Mouse (Mus musculus): ENCODE measurements around the gene Syne1.
"Not testable (repeated sequence)": the region's sequence is repeated elsewhere in the genome, so short reads cannot be mapped to it uniquely, and the experiment has no call there.

Syne1 gene

DNA sequence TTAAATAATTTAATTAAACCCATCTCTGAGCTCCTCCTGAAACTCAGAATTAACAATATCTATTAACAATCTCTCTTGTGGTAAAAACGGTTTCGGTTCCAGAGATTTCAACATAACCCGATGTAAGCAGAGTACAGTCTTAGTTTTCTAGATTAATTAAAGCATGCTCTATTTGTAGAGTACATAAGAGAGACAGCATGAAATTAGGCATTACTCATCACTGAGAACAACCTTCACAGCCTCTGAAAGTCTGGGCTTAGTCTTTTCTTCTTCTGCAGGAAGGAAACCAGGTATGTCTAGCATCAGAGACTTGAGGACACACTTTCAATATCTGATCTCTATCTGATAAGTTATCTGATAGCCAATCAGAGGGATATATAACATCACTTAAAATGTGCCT lies 29.0 kb downstream of the Syne1 start:
- no peak for DNase-seq (ENCODE audit: low read depth in 2 of 2, low spot score in 2 of 2)

- DNase-seq (ENCODE audit: low read depth in 2 of 2, low spot score in 2 of 2), result no peak
These were observed 30.6 kb downstream of the Syne1 start for GRCm38 (mm10) chr10:5520695-5521094.

GRCm38 (mm10) chr10:5515330-5515729 lies 36.0 kb downstream of the Syne1 start:
- DNase-seq (ENCODE audit: low read depth in 2 of 2, low spot score in 2 of 2), result no peak

GRCm38 (mm10) chr10:5514134-5514533 lies 37.1 kb downstream of the Syne1 start:
- no peak for DNase-seq (ENCODE audit: low read depth in 2 of 2, low spot score in 2 of 2)

DNA sequence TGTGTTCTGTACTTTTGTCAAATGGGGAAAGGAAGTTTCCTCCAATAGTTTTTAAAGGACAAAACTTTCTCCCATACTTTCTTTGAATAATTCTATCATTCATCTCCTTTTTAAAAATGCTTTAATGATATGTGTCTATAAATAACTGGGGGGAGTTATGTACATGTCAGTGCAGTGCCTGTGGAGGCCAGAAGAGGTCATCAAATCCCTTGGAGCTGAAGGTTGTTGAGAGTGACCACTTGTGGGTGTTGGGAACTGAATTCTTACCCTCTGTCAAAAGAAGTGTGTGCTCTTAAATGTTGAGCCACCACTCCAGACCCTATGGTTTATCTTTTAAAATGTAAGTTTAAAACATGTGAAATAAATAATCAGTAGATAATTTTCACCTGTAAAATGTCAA lies 39.0 kb downstream of the Syne1 start:
- no peak for DNase-seq (ENCODE audit: low read depth in 2 of 2, low spot score in 2 of 2)

DNA sequence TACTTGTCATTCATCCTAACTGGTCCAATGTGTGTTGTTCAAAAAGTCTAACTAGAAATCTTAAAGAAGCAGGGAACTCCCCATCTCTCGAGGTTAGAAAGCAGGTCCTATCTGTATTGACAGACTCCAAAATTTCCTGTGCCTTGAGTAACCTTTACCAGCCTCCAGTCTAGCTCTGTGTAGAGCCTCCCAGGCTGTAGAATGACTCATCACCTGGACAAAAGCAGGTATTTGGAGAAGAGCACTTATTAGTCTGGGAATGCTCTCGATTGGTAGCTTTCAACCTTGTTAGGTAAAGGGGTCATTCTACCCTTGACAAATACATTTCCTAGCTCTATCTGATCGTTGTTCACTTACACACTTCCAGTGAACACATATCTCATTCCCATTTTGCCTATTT lies 39.9 kb downstream of the Syne1 start:
- no peak for DNase-seq (ENCODE audit: low read depth in 2 of 2, low spot score in 2 of 2)

- DNase-seq (ENCODE audit: low read depth in 2 of 2, low spot score in 2 of 2), result no peak
These were observed 43.8 kb downstream of the Syne1 start for GRCm38 (mm10) chr10:5507478-5507877.

GRCm38 (mm10) chr10:5504761-5505160 lies 46.5 kb downstream of the Syne1 start:
- DNase-seq (ENCODE audit: low read depth in 2 of 2, low spot score in 2 of 2), result no peak

GRCm38 (mm10) chr10:5503909-5504308 lies 47.4 kb downstream of the Syne1 start:
- no peak for DNase-seq (ENCODE audit: low read depth in 2 of 2, low spot score in 2 of 2)

- DNase-seq (ENCODE audit: low read depth in 2 of 2, low spot score in 2 of 2), result not testable (repeated sequence)
These were observed 51.5 kb downstream of the Syne1 start for GRCm38 (mm10) chr10:5499684-5500369.

DNA sequence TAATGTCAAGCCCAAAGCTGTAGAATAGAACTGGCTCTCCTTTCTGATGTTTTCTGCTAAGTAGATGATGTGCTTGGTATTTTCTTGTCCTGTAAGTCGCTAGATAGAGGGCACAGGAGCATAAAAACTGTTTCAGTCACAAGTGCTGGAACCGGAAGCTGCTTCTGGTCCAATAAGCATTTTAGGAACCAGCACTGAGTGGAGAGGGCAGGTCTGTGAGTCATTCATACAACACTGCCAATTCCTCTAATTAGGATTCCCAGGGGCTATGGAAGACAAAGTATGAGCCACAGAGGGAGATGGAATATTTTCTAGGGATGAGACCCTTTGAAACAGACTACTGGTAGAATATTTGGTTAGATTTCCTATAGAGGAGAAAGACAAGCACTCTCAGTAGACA lies 53.4 kb downstream of the Syne1 start:
- no peak for DNase-seq (ENCODE audit: low read depth in 2 of 2, low spot score in 2 of 2)

- no peak for DNase-seq (ENCODE audit: low read depth in 2 of 2, low spot score in 2 of 2)
These were observed 60.2 kb downstream of the Syne1 start for GRCm38 (mm10) chr10:5491050-5491449.

DNA sequence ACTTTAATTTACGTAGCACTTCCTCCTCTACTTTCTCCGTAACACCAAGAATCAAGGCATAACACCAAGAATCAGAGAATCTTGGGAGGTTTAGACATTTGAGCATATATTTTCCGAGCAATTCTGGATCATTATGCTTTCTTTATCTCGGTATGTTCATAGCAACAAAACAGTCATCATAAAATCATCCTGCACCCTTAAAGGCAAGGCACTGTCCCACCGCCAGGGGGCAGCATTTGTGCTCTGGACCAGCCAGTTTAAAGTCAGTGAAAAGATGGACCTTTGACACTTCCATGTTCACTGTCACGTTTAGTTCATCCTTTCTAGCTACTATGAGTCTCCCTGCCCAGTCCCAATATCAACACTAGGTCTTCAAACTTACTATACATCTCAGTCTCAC lies 61.3 kb downstream of the Syne1 start:
- peak in 1 of 2 experiments; percentile 18 for DNase-seq (ENCODE audit: low read depth in 2 of 2, low spot score in 2 of 2)

GRCm38 (mm10) chr10:5488097-5488496 lies 63.2 kb downstream of the Syne1 start:
- no peak for DNase-seq (ENCODE audit: low read depth in 2 of 2, low spot score in 2 of 2)

- no peak for DNase-seq (ENCODE audit: low read depth in 2 of 2, low spot score in 2 of 2)
These were observed 70.4 kb downstream of the Syne1 start for GRCm38 (mm10) chr10:5480552-5481550.

DNA sequence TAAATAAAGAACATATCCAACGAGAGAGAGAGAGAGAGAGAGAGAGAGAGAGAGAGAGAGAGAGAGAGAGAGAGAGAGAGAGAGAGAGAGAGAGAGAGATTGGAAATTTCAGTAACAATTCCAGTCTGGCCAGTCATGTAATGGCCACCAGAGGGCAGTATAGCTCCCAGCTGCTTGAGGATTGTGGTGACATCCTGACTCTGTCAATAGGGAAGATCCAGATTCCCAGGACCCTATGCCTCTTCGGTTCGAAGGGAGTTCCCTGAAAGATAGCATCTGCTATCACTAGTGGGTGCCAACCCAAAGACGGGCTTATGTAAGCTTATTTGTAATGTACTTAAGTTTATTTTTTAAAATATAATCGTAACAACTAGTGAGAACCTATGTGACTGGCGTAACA lies 71.2 kb downstream of the Syne1 start:
- DNase-seq (ENCODE audit: low read depth in 2 of 2, low spot score in 2 of 2), result peak; percentile 16

- DNase-seq (ENCODE audit: low read depth in 2 of 2, low spot score in 2 of 2), result no peak
These were observed 82.6 kb downstream of the Syne1 start for GRCm38 (mm10) chr10:5468638-5469037.

- DNase-seq (ENCODE audit: low read depth in 2 of 2, low spot score in 2 of 2), result no peak
These were observed 97.5 kb downstream of the Syne1 start for GRCm38 (mm10) chr10:5453830-5454229.

DNA sequence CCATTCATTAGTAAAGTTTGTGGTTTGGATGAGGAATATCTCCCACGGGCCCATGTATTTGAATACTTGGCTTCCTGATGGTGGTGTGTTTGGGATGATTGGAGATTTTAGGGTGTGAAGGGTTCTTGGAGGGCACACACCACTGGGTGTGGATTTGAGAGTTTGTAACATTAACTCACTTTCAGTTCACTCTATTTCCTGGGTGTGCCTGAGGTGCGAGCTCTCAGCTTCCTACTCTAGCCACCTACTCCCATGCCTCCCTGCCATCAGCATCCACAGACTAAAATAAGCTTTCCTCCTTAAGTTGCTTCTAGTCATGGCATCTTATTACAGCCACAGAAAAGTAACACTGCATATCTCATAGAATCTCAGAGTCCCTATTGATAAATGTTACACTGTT lies 101.3 kb downstream of the Syne1 start:
- no peak for DNase-seq (ENCODE audit: low read depth in 2 of 2, low spot score in 2 of 2)

- DNase-seq (ENCODE audit: low read depth in 2 of 2, low spot score in 2 of 2), result peak; percentile 38 to 41
These were observed 103.1 kb downstream of the Syne1 start for GRCm38 (mm10) chr10:5447950-5448716.

DNA sequence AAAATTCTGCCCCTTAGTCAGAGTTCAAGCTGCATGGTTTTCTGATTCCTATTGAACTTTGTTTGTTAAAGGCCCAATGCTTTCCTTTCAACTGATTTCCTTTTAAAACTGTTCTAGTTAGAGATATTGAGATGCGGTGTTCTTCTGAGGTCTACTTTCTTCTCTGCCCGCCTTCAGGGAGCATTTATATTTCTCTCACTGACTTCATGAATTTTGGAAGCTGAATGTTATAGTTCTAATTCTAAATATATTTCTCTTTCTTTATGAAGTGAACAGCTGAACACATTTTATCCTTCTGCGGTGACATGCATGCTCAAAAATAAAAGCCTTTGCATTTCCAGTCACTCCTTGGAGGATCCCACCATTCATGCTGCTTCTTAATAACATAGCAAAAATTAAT lies 106.0 kb downstream of the Syne1 start:
- no peak for DNase-seq (ENCODE audit: low read depth in 2 of 2, low spot score in 2 of 2)

Data from CD8-positive naive resting alpha-beta T cell, adult 2 months (primary cell).